Mouse (Mus musculus) frontal cortex, postnatal 25 days (tissue): ENCODE measurements at regions not wholly inside any gene's neighbourhood (a gene's known extent, or its start where the extent isn't known, plus 50 kb on each side); places are given as distances from the start of the nearest gene placed in this dataset.

Source experiments
- DNase-seq, 2 experiments: peaks; one replicate each; pipeline ENCODE4 v3.0.0; 2022; ENCODE audit warnings: low spot score in 2 of 2

DNA sequence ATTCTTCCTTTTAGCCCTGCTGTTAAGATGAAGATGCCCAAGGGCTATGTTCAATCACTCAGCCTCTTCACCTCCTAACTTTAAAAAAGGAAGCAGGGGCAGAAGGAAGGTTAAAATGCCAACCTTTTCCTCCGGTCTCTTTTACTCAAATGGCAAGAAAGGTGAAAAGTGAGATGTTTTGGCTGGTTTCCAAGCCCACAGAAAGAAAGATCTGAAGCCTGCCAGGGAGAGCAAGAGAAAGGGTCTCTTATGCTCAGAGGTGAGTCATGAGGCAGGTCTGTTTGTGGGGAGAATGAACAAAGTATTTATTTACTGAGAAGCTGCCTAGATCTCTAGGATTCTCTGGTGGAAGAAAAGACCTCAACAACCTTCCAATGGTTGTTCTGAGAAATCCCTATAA lies 162.1 kb upstream of the Kirrel3 start:
- no peak for DNase-seq

DNA sequence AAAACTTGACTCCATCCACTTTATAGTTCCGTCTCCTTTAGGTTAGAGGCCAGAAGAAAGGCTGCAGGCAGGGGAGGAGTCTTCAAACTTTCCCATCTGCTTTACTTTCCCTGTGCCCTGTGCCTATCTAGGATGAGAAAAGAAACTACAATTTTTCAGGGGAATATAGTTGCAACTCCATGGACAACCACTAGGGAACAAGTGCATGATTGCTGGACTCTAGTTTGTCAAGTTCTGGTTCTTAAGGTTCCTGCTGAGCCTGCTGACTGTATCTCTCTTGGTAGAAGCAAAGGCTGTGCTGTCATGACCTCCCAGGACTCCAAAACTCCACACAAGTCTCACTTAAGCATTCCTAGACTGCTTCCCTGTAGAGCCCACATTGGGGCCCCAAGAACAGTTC lies 157.0 kb upstream of the Kirrel3 start:
- no peak for DNase-seq

DNA sequence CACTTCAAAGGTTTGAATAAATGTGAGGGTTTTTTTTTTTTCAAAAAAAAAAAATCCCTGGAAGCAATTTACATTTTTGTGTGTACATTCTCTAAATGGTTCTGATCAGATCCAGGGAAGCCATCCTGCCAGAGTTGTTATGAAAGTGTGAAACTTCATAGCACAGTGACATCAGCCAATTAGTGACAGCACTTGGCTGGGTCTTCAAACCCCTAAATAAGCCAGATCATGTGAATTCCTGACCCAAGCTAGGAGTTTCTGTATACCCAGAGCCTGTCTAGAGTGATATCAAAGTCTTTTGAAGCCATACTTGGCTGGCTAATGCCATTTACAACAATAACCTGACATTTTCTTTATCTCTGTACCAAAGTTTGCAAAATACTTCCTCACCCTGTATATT lies 151.6 kb upstream of the Kirrel3 start:
- DNase-seq = no peak

- DNase-seq = no peak
Measured at GRCm38 (mm10) chr9:34334555-34335468, 150.9 kb upstream of the Kirrel3 start.

- no peak for DNase-seq
Measured at GRCm38 (mm10) chr9:34348442-34348841, 137.3 kb upstream of the Kirrel3 start.

DNA sequence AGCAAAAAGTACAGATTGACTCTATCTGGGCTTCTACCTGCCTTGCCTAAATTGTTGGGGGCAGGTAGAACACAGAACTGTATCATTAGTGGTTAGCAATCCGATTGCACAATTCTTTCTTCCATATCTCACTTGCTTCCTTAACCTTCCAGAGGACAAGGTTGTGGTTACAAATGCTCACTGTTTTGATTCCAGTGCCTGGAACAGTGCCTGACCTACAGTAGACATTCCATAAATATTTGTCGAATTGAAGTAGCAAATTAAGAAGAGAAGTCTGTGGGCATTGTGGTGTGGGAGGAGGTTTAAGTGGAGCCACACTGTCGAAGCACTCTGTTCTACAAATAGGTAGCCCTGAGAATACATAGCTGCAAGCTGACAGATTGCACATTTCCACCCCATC lies 135.7 kb upstream of the Kirrel3 start:
- DNase-seq = no peak

- no peak for DNase-seq
Measured at GRCm38 (mm10) chr9:34353744-34354143, 131.9 kb upstream of the Kirrel3 start.

DNA sequence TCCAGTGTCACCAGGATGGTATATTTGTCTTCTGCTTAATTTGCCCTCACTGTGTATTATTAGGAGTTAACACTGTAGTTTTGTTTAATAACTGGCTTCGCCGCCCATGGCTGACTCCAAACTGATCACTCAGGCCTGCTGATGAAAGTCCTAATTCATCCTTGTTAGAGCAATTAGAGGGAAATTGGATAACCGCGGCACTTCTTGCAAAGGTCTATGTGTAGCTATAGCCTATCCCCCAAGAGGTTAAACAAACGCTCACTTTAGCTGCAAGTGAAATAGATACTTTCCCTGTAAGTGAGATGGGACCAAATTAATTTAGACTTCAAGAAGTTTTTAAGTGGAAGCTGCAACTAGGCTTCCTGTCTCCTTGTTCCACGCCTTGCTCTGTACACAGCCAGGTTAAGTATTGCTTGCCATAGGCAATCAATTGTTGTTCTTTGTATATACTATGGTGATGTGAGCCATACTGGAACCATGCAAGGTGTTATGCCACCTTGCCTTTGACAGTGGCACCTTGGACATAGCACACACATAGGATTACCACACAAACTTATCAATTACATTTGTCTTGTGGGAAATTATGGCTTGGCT lies 130.9 kb upstream of the Kirrel3 start:
- no peak for DNase-seq

GRCm38 (mm10) chr9:34370686-34371398 lies 114.9 kb upstream of the Kirrel3 start:
- no peak for DNase-seq

GRCm38 (mm10) chr9:34375187-34375586 lies 110.5 kb upstream of the Kirrel3 start:
- DNase-seq = no peak

- no peak for DNase-seq
Measured at GRCm38 (mm10) chr9:34380008-34380407, 105.7 kb upstream of the Kirrel3 start.

DNA sequence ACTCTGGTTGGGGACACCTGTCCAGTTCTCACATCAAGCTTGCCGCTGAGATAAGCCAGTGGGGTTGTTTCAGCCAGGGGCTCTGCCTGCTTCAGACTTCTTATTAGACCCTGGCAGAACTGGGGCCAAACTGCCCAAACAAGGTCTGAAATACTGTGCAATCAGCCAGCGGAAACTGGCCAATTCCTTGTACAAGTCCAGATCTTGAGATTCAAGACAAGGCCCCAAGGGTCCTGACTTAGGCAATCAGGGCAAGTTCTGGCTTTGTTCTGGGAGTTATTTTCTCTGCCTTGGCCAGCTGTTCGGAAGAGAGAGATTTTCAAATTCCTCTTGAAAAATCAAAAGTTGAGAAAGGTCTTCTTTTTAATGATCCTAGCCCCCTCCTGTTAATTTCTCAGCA lies 104.1 kb upstream of the Kirrel3 start:
- DNase-seq = no peak

GRCm38 (mm10) chr9:34382208-34382607 lies 103.5 kb upstream of the Kirrel3 start:
- DNase-seq = no peak

DNA sequence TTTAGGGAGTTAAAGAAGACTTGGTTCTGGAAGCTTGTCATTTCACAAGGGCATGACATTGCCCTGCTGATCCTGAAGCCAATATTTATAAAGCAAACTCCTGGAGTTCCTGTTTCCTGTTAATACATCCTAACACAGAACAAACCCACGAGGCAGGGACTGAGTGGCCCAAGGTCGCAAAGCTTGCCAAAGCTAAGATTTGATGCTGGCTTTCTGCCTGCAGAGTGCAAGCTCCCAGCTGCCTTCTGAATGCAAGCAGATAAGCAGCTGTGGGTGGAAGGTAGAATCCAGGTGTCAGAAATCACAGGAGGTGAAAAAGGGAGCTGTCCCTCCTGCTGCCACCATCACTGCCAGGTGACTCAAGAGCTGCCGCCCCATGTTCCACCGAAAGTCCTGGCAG lies 99.6 kb upstream of the Kirrel3 start:
- DNase-seq = no peak

DNA sequence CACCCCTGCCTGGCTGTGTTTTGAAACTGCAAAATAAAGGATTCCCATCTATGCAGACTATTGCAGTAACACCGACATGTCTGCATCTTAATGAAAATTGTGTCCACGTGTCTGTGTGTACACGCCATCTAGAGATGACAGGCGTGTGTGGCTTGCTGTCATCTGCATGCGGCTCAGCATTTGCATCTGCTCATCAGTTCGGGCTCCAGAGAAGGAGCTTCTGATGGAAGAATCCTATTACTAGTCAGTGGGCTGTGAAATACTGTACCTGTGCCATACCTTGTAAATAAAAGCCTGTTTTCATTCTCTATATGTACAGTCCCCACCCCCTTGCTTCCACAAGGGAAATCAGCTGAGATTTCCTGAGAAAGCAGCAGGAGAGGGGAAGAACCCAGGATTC lies 92.7 kb upstream of the Kirrel3 start:
- no peak for DNase-seq

- peak in 1 of 2 experiments; percentile 27 for DNase-seq
Measured at GRCm38 (mm10) chr9:34395839-34396804, 89.6 kb upstream of the Kirrel3 start.

DNA sequence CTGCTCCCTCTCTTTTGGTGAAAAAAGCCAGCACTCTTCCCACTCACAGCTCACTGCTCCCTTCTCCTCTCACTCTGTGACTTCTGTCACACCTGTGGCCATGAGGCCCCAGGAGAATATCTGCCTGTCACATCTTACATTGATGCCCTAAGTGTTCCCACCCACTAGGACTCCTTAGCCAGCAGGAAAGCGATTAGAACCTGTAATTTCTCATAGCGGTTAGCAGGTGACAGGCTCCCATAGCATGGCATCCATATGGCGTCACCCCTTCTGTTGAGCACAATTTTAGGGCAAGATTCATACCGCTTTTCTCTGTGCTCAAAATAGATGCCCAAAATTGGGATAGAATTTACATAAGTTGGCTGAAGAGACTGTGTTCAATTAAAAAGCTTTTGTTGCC lies 74.0 kb upstream of the Kirrel3 start:
- peak in 1 of 2 experiments; percentile 36 for DNase-seq

GRCm38 (mm10) chr9:34416153-34416552 lies 69.5 kb upstream of the Kirrel3 start:
- DNase-seq = no peak

- no peak for DNase-seq
Measured at GRCm38 (mm10) chr9:34418100-34418499, 67.6 kb upstream of the Kirrel3 start.

GRCm38 (mm10) chr9:34421956-34422355 lies 63.7 kb upstream of the Kirrel3 start:
- no peak for DNase-seq

GRCm38 (mm10) chr9:34423062-34423461 lies 62.6 kb upstream of the Kirrel3 start:
- DNase-seq = no peak
